ENCODE assay signal across 9 mouse cellular contexts in the genomic region with DNA sequence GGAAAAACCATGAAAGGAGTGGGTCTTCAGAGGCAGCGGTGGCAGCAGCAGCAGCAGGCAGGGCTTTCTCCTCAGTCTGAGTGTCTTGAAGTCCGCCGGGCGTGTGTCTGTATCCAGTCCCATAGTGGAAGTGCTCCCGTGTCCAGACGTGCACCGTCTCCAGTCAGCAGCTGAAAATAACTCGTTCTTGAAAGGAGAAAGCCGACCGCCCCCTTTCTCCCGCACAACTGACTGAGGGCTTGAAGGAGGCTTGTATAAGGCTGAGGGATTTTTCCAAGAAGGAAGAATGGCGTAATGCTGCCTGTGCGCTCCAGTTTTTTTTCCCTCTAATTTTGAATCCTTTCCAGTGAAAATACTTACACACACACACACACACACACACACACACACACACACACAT. TPM values are rescaled to one million over a fixed set of nuclear protein-coding genes. Genes with fewer than 3 reads are reported as not detected.
DNase-seq lines count a peak whose midpoint lies in the region; ATAC-seq and TF ChIP-seq lines count a peak whose summit lies in the region.
"Had no signal": no experiment of that assay in that cellular context is flagged by ENCODE, and none has a peak within 500 bp of the region (broad histone marks: within the 10 kb centered on the region; RNA-seq: fewer than 3 reads in every experiment).

A gene (minus strand): TSS at position 244 of the 400 bp plus-strand sequence.

- no peak for TF ChIP-seq POLR2A in MEL (IDR thresholded peaks at IDR 0.05; ENCODE audit: control insufficient read depth in 1 of 2, insufficient read depth in 1 of 2, low read depth in 1 of 2, low read length in 2 of 2, poor library complexity in 1 of 2)

- no peaks in the 10 kb centered on the region; the same call in 1 of the 2 replicates for H3K79me2 ChIP-seq in MEL (ENCODE audit: control insufficient read depth, insufficient read depth, low read length, poor library complexity)

- intact Hi-C loops in gastrocnemius, adult 2 months (cut with DNase I) = loop anchor here (10.0 kb wide), 1 partner anchor 250 kb away; a partner anchor contains a TSS

- peaks cover 2 to 7% of the 10 kb centered on the region in 2 experiments; a peak in 2 of 4 replicates for H3K4me1 ChIP-seq in heart, embryonic 14.5 days (ENCODE audit: control insufficient read depth in 2 of 2, insufficient read depth in 2 of 2, low read length in 2 of 2)
- peaks cover 9 to 18% of the 10 kb centered on the region in 2 experiments for H3K4me1 ChIP-seq in MEL (ENCODE audit: control insufficient read depth in 1 of 2, insufficient read depth in 2 of 2, low read length in 2 of 2)
- H3K4me1 ChIP-seq in forebrain, embryonic 16.5 days (replicated peaks; ENCODE audit: control insufficient read depth, insufficient read depth, low read length) = peaks cover 19% of the 10 kb centered on the region

- no peak for TF ChIP-seq RAD21 in MEL (IDR thresholded peaks at IDR 0.05; ENCODE audit: low read depth, low read length)

- peaks cover 17% of the 10 kb centered on the region for H3K27me3 ChIP-seq in heart, embryonic 14.5 days (ENCODE audit: control insufficient read depth, insufficient read depth, low read length)
- H3K27me3 ChIP-seq in MEL (ENCODE audit: control insufficient read depth in 1 of 2, insufficient read depth in 2 of 2, low read length in 2 of 2) = no peaks in the 10 kb centered on the region
- no peaks in the 10 kb centered on the region for H3K27me3 ChIP-seq in forebrain, embryonic 16.5 days (replicated peaks; ENCODE audit: control insufficient read depth, insufficient read depth, low read length)

- no peaks in the 10 kb centered on the region for H3K36me3 ChIP-seq in heart, embryonic 14.5 days (ENCODE audit: control insufficient read depth, insufficient read depth, low read length)
- peaks cover 0 to 18% of the 10 kb centered on the region in 2 experiments; a peak in 2 of 4 replicates for H3K36me3 ChIP-seq in MEL (ENCODE audit: control insufficient read depth in 1 of 2, insufficient read depth in 2 of 2, low read length in 2 of 2)
- no peaks in the 10 kb centered on the region for H3K36me3 ChIP-seq in forebrain, embryonic 16.5 days (ENCODE audit: control insufficient read depth, insufficient read depth)

- no peak for TF ChIP-seq EP300 in MEL (IDR thresholded peaks at IDR 0.05; ENCODE audit: low read depth in 1 of 2, low read length in 2 of 2)

- H3K9me3 ChIP-seq in heart, embryonic 14.5 days (ENCODE audit: control insufficient read depth, low read length) = no peaks in the 10 kb centered on the region
- no peaks in the 10 kb centered on the region for H3K9me3 ChIP-seq in MEL (replicated peaks; ENCODE audit: insufficient read depth, low read length)
- H3K9me3 ChIP-seq in forebrain, embryonic 16.5 days (ENCODE audit: control insufficient read depth, low read length) = no peaks in the 10 kb centered on the region

- no peak for ATAC-seq in heart, embryonic 14.5 days (ENCODE audit: insufficient number of reproducible peaks, insufficient read depth, low FRiP score, low read depth)
- ATAC-seq in forebrain, embryonic 16.5 days = no peak
- ATAC-seq in monocyte, adult 5-6 weeks (replicated peaks; ENCODE audit: insufficient number of reproducible peaks, low FRiP score, low TSS enrichment, poor library complexity, severe bottlenecking) = no peak

- no peak within 1 kb of the TSS for H3K4me3 ChIP-seq in heart, embryonic 14.5 days (ENCODE audit: control insufficient read depth in 1 of 2, insufficient read depth in 1 of 2, low read depth in 1 of 2, low read length in 2 of 2)
- peak within 1 kb of the TSS in 1 of 2 experiments; percentile 21; a peak in 2 of 4 replicates for H3K4me3 ChIP-seq in MEL (ENCODE audit: control insufficient read depth in 1 of 2, insufficient read depth in 1 of 2, low read depth in 2 of 2, low read length in 2 of 2)
- H3K4me3 ChIP-seq in forebrain, embryonic 16.5 days (replicated peaks; ENCODE audit: low read length) = 0 out of 2 replicates have a peak within 1 kb of the TSS, but pooled peaks have one; percentile 2
- H3K4me3 ChIP-seq in gastrocnemius, adult 2 months = no peak within 1 kb of the TSS

- TF ChIP-seq CTCF in MEL (IDR thresholded peaks at IDR 0.05 in 2 of 3, conservative IDR thresholded peaks at IDR 0.05 in 1 of 3; ENCODE audit: control insufficient read depth in 1 of 3, insufficient read depth in 1 of 3, low read depth in 2 of 3, low read length in 3 of 3, poor library complexity in 1 of 3, severe bottlenecking in 1 of 3) = no peak
- TF ChIP-seq CTCF in gastrocnemius, adult 2 months (IDR thresholded peaks at IDR 0.05) = no peak

- 30% methylated on average over 13 of the region's 13 CpGs for WGBS in heart, embryonic 14.5 days
- WGBS in forebrain, embryonic 16.5 days = 14% methylated on average over 13 of the region's 13 CpGs

- DNase-seq in heart, adult 11 months = no peak
- no peak for DNase-seq in MEL (ENCODE audit: low read depth, low spot score)
- DNase-seq in lung, postnatal 14 days = peak; percentile 22
- no peak for DNase-seq in spleen, adult 18-20 months
- DNase-seq in gastrocnemius, adult 2 months = no peak

- H3K4me2 ChIP-seq in heart, embryonic 14.5 days (ENCODE audit: low read length) = peak within 1 kb of the TSS; percentile 34
- peak within 1 kb of the TSS; percentile 32; the same call in 1 of the 2 replicates for H3K4me2 ChIP-seq in forebrain, embryonic 16.5 days (ENCODE audit: low read length)

- peak within 1 kb of the TSS; percentile 3; the same call in 1 of the 2 replicates for H3K9ac ChIP-seq in heart, embryonic 14.5 days (ENCODE audit: low read length)
- H3K9ac ChIP-seq in MEL (ENCODE audit: control insufficient read depth, low read depth, low read length, poor library complexity, severe bottlenecking) = peak within 1 kb of the TSS; percentile 60
- H3K9ac ChIP-seq in forebrain, embryonic 16.5 days (replicated peaks; ENCODE audit: low read depth, low read length) = no peak within 1 kb of the TSS

- H3K27ac ChIP-seq in heart, embryonic 14.5 days (replicated peaks in 1 of 2; ENCODE audit: control insufficient read depth in 1 of 2, insufficient read depth in 1 of 2, low read depth in 2 of 2, low read length in 2 of 2) = no peak within 1 kb of the TSS
- H3K27ac ChIP-seq in MEL (ENCODE audit: control insufficient read depth, low read depth, low read length) = no peak within 1 kb of the TSS; the same call in 1 of the 2 replicates
- H3K27ac ChIP-seq in forebrain, embryonic 16.5 days (ENCODE audit: low read length) = no peak within 1 kb of the TSS
- H3K27ac ChIP-seq in gastrocnemius, adult 2 months = no peak within 1 kb of the TSS

TF ChIP-seq in MEL, 35 proteins besides CTCF, POLR2A, EP300 and RAD21:
- no peak for TF ChIP-seq MXI1 (IDR thresholded peaks at IDR 0.05; ENCODE audit: low read depth, low read length)
TF ChIP-seq in MEL: peak in this region for 0.

RNA-seq across cellular contexts. Expression of the gene that starts here (rescaled TPM):
- 0.27 and 0.44 TPM in 2 replicates for polyA plus RNA-seq in heart, embryonic 14.5 days (2014; fragmentation: Nextera tagmentation; extraction: Ambion mirVana)
- not detected in 2 replicates for total RNA-seq in MEL (2012; rRNA removed)
- under 1 TPM in 1 of 2 experiments, not detected in 1; 0.06 TPM for polyA plus RNA-seq in MEL (2012; ENCODE audit: insufficient read depth in 1 of 2, insufficient read length in 2 of 2, low read depth in 1 of 2, low replicate concordance in 2 of 2, missing spikeins in 1 of 2)
- 2.7 and 4.5 TPM in 2 replicates for polyA plus RNA-seq in forebrain, embryonic 16.5 days (2015; fragmentation: Nextera tagmentation; extraction: Ambion mirVana)
- total RNA-seq in gastrocnemius, adult 2 months (2021) = under 1 TPM in 1 of 2 experiments, not detected in 1; 0.08 TPM
- not detected in 3 replicates for total RNA-seq in monocyte, adult 5-6 weeks (2017)
- total RNA-seq: common myeloid progenitor, adult 5-6 weeks had no signal
